Mouse (Mus musculus): Measurements from ENCODE around the gene Gm20431.

The Gm20431 gene

DNA sequence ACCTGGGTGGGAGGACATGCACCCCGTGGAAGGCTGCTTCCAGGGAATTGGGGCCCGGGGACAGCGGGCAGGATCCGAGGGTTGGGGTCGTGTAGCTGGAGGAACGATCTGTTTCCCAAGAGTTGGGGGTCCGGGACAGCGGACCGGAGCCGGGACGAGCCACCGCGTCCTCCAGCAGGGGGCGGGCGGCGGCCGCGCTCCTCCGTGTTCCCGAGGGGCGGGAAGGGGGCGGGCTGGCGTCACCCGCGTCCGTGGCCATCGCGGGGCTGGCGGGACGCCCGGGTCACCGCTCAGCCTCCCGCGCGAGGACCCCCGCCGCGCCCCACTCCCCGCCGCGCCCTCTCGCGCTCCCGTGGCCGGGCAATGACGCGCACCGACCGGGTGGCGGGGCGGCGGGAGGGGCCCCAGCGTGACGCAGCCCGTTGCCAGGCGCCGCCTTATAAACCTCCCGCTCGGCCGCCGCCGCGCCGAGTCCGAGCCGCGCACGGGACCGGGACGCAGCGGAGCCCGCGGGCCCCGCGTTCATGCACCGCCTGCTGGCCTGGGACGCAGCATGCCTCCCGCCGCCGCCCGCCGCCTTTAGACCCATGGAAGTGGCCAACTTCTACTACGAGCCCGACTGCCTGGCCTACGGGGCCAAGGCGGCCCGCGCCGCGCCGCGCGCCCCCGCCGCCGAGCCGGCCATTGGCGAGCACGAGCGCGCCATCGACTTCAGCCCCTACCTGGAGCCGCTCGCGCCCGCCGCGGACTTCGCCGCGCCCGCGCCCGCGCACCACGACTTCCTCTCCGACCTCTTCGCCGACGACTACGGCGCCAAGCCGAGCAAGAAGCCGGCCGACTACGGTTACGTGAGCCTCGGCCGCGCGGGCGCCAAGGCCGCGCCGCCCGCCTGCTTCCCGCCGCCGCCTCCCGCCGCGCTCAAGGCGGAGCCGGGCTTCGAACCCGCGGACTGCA lies 27.5 kb upstream of the Gm20431 start, which contains the start of gene Cebpb:
Gene Cebpb (plus strand): TSS at position 418 of the 954 bp plus-strand sequence.
- peak; percentile 78 for DNase-seq

DNA sequence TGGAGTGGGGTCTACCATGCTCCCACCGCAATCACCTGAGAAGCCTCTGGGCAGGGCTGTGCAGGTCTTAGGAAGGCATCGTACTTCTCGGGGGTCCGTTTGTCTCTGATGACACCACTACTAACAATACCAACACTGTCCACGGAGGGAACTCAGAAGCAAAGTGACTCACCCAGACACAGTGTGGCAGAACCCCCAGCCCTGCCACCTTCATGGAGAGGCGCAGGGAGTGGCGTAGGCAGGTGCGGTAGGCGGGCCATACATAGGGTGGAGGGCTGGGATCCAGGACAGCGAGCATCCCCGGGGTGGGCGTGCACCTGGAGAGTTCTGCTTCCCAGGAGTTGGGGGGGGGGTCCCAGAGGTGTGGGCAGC lies 26.8 kb upstream of the Gm20431 start:
- DNase-seq = no peak

DNA sequence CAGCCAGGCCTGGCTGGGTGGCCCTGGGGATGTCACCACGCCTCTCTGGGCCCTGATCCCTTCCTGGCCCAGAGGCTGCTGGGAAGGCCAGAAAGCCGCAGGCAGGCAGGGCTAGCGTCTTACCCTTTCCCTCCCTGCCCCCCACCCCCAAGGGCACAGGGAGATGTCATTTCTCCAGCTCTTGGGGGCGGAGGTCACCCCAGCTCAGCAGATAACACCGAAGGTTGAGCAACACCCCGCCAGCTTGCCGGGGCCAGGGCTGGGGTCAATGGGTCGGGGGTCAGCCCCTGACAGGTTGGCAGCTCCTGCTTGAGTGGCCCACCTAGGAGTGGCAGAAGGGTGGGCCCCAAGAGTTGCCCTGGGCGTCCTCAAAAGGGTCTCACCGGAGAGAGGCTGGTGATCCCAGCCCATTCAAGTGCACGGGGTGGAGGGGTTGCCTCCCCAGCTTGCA lies 26.4 kb upstream of the Gm20431 start:
- no peak for DNase-seq

DNA sequence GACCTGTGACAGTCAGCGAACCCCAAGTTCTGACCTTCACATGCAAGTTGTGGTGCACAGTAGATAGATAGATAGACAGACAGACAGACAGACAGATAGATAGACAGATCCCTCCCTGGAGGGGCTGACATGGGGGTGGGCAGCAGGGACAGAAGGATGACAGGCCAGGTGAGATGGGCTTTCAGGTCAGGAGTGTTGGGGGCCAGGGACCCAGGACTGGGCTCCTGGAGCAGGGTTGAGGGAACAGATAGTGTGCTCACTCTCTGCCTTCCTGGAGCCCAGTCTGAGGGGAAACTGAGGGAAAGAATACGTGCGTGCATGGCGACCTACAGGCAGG lies 25.9 kb upstream of the Gm20431 start:
- no peak for DNase-seq

DNA sequence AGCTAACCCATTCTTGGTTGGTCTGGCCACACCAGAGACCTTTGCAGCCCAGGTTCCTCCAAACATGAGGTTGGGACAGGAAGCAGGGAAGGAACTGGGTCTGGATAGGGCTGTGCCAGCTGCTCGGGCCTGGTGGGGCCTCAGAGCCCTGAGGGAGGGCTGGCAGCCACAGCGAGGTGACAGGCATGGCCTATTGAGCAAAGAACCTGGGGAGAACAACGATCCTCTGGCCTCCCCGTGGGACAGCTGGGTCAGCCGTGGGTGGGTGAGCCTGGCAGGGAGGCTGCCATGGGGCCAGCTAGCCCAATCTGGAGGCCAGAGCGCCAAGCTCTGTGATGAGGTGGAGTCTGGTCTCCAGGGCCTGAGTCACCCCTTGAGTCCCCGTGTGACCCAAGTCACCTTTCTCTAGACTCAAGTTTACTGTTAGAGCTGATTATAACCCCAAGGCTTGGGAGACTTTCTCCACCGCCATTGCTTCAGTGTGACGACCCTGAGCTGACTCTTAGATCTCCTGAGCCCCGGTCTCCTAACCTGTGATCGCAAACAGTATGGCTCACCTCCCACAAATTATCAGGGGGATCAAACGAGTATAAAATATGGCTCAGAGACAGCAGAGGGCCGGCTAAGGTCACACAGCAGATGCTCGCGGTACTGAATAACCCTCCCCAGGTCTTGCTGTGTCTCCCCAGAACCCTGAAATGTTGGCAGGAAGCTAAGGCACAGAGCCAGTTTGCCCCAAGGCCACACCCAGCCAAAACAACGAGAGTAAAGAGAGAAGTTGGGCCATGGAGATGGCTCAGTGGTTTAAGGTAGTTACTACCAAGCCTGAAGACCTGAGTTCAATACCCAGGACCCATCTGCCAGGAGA lies 25.3 kb upstream of the Gm20431 start:
- DNase-seq = no peak

DNA sequence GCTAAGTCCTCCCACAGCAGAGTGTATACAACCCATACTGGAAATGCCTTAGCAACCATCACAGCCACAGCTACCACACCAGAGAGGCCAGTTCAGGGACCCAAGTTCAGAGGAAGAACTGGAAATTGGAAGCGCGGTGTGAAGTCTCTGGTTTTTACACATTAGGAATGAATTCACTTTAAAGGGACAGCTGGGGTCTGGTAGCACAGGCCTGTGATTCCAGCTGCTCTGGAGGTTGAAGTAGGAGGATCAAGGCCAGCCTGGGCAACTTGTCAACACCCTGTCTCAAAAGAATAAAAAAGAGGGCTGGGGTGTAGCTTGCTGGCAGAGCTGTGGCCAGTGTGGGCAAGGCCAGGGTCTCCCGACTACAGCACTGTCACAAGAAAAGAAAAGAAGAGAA lies 24.6 kb upstream of the Gm20431 start:
- no peak for DNase-seq

DNA sequence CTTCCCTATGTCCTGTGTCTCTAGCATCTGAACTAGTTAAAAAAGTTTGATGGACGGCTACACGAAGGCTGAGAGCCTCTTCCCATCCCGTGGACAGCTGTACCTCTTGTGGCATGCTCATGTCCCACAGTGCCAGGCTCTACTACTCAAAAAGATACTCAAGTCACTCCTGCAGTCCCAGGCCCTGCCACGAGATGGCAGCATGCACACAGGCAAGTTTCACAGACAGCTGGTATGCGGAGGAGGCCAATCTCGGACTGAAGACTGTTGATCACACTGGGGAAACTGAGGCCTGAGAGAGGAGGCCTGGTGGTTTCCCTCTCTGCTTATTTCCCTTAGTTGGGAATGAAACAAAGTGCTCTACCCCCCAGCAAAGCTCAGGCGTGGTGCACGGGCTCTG lies 23.8 kb upstream of the Gm20431 start:
- DNase-seq = peak; percentile 95

DNA sequence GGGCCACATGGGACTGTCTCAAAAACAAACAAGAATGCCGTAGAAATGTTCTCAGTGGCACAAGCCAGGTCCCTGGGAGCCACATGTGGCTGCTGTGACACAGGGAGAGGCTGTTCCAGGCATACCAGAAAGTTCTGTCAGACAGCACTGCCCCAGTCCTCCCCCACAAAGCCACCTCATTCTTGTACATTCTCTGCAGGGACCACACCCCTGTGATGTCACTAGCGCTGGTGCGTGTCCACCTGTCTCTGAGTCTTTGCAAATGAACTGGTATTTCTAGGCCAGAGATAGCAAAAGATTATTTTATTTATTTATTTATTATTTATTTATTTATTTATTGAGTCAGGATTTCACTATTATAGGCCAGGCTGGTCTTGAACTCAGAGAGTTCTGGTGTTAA lies 22.4 kb upstream of the Gm20431 start:
- DNase-seq = no peak

DNA sequence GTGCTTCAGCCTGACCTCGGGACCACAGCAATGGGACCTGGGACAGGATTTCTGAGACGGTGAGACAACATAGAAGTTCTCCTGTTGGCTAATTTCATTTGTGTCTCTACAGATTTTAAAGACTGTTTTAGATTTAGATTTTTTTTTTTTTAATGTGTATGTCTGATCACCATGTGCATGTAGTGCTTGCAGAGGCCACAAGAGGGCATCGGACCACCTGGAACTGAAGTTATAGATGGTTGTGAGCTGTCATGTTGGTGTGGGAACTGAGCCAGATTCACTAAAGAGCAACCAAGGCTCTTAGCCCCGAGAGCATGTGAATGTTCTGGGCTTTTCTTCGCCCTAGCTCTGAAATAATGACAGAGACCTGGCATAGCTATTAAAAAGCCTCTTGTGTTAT lies 19.4 kb upstream of the Gm20431 start:
- peak; percentile 78 for DNase-seq

DNA sequence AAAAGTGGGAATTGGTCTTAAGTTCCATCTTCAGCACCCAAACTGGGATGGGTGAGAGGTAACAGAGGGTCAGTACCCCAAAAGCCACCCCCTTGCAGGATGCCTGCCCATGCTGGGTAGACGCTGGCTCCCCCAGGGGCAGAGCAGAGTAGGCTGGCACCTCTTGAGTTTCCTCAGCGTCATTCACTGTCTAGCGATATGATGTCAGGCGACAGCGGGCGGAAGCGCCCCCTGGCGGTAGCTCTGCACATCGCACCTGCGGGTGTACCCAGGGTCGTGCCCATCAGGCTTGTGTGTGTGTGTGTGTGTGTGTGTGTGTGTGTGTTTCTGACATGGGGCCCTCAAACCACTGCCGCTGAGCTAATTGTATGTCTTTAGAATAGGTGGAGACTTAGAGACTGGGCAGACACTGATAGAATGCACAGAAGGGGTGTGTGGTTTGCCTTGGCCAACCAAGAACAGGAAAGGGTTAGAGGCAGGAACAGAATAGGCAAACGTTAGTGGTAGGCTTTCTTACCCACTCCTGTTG lies 18.7 kb upstream of the Gm20431 start:
- peak; percentile 90 for DNase-seq

DNA sequence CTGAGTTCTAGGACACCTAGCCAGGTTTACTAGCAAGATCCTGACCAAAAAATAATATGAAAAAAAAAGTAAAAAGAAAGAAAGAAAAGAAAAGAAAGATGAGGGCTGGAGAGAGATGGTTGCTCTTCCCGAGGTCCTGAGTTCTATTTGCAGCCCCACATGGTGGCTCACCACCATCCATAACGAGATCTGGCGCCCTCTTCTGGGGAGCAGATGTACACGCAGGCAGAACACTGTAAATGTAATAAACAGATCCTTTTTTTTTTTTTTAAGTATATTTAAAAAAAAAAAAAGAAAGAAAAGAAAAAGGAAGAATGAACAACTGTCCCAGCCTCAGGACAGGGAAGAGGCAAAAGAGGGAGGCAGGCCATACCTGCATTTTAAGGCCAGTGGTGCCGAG lies 17.3 kb upstream of the Gm20431 start:
- no peak for DNase-seq

DNA sequence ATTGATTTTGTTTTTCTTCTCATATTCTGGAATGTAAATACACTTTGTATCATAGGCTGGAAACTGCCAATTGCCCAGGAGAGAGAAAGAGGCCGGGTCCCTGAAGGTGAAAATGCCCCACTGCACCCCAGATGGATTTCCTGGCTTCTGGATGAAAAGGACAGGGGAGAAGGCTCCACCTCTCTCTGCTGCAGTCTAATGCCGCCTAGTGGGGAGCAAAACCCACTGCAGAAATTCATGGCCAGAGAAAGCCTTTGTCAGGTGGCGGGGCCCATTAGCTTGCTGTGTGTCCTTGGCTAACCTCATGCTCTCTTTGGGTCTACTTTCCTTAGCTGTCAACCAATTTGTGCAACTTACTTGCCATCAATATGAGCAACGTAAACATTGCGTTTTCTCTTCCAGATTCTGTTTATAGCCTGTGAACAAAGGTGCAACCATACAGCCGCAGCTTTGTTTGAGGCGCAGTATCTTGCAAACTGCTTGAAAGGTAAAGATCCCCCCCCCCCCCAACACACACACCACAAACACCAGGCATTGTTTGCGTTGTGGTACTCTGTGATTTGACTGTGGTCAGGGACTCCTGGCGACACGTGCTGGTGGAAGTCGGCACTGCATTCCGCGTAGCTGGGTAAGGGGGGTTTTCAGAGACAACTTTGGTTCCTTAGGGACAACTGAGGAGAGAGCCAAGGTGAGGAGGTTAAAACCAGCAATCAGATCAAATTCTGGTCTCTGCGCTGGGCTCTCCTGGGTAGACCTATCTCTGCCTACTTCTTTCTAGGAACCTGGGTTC lies 14.0 kb upstream of the Gm20431 start:
- peak; percentile 54 for DNase-seq

DNA sequence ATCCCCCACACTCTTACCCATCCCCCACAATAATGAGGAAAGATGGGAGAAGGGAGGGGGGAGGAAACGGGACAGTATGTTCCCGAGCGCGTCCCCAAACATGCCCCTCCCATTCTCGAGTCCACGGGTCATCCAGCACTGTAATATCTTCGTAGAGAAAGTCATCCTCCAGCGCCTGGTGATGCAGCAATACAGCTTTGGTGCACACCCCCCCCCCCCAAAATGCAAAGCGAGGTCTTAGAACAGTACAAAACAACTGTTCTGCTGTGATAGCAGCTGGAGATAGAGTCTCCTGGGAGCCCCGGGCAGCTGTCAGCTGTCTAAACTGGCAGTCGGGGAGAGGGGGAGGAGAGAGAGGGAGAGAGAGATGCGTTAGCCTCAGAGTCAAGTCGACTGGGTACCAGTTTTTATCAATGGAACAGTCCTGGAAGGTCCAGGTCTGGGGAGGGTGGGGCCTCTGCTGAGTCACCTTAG lies 11.0 kb upstream of the Gm20431 start:
- no peak for DNase-seq

DNA sequence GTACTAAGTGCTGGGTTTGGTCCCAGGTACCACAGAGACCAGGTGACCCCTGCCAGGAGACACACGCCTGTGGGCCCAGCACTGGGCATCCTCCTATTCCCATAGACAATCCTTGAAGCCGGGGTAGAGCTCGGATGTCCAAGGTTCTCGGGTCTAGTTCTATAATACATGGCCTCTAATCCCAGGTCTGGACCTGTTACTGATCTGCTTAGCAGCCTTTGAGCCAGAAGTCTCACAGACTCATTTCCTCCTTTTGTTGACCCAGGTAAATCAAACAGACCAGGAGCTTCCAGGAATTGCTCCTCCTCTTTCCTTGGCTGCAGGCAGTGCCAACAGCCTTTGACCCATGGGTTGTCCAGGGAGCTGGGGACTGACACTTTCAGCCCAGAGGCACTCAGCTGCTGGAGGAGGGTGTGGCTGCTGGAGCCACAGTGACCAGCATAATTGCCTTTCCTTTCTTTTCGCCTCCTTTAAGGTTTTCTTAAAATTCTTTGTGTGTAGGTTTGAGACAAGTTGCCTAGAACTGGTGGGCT lies 9.9 kb upstream of the Gm20431 start:
- no peak for DNase-seq

DNA sequence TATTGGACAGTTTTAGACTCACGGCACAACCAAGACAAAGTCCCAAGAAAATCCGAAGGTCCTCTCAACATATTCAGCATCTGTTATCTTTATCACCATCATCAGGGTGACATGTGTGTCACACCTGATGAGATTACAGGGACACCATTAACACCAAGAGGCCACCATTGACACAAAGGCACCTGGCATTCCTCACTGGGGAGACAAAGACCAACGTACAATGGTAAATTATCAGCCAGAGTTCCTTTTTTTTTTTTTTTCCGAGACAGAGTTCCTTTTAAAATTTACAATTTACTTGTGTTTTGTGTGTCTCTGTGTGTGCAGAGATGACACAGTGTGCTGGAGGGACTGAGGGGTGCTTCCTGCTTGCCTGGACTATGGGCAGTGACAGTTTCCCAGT lies 8.1 kb upstream of the Gm20431 start:
- DNase-seq = no peak

DNA sequence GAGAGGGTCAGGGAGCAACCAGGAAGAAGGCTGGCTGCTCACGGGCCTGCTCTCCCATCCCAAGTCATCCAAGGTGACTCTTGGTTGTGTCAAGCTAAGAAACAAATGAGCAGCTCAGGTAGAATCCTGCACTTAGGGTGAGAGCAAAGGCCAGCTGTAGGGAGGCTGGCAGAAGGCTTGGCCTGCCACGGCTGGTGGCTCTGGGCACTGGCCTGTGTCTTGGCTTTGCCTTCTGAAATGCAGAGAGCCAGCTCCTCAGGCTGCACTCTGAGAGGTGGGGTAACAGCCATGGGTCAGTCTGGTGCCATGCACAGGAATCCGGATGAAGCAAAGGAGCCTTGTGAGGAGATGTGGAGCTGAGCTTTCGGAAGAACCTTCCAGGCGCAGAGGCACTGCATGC lies 7.1 kb upstream of the Gm20431 start:
- no peak for DNase-seq

DNA sequence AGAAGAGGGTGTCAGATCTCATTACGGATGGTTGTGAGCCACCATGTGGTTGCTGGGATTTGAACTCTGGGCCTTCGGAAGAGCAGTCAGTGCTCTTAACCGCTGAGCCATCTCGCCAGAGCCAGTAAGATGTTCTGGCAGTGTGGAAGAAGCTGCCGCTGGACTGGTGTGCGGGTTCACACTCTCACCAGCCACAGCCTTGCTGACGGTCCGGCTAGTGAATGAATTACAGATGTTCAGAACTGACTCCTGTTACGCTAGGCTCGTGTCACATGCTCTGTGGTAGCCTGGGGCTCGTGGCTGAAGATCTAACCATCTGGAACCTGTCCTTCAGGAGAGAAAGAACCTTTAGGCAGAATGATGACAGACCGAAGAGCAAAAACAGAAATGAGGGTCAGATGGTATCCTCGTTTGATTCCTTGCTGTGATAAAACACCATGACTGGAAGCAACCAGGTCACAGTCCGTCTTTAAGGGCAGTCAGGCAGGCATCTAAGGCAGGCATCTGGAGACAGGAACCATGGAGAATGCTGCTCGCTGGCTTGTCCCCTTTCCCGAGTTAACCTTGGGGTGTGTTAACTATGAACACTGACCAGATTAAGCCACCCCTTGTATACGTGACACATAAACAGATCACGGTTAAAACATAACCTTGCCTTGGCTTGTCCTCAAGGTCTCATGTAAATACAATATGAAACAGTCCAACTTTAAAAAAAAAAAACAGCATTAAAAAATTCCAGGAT lies 4.8 kb upstream of the Gm20431 start:
- no peak for DNase-seq

DNA sequence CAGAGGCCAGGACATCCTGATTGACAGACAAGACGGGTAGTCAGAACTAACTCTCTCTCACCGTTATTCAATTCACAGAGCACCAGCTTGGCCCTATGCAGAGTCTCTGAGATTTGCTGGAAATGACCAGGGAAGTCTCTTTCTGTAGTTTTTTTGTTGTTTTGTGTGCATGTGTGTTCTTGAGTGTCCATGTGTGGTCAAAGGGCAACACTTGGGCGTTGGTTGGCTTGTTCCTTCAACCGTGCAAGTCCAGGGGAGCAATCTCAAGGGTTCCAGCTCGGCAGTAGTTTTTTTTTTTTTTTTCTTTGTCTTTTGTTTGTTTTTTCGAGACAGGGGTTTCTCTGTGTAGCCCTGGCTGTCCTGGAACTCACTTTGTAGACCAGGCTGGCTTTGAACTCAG lies 1.4 kb upstream of the Gm20431 start:
- DNase-seq = no peak

DNA sequence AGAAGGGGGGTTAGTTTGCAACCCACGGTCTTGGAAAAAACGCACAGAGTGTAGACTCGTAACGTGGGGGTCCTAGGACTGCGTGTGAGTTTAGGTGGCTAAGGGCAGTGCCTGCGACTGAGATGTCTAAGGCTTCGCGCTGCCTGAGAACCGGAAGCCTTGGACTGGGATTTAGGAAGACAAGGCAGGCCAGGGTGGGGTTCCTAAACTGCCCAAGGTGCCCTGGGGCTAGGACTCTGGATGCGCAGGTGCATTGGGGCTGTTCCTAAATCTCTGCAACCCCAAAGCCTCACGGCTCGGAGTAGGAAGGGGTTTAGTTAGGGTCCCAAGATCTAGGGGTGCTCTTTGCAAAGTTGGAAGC lies 705 bp downstream of the Gm20431 start:
- no peak for DNase-seq

DNA sequence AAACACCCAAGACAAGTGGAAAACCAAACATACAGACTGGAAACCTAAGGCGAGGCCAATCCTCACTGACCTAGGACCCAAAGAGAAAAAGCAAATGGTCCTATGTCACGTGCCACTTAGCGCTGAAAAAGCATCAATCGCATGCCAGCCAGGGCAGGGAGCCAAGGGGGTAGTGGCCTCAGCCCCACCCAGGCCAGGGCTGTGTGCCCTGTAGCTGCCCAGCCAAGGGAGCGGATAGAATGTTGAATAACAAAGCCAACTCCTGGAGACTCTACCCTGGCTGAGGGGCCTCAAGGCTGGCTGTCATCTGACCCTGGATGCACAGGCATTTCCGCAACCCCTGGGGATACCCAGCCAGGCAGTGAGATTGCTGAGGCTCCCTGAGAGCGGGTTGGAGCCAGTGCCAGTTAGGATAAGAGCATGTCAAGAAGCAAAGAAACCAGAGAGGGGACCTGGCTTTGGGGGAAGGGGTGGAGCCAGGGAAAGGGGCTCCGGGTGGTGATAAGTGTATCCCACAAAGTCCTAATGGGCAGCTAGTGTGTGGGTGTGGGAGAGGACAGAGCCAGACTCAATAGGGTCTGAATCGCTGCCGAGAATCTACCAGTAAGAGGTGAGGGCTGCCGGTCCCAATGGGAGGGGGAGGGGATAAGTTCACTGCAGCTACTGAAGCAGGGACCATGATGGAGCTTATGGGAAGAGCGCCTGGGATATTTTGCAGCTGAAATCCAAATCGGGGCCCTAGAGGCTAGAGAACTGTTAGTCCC lies 1.3 kb downstream of the Gm20431 start:
- no peak for DNase-seq
